Mouse (Mus musculus): ENCODE measurements around the gene Cacna1i. TPM values are rescaled to one million over a fixed set of nuclear protein-coding genes. Genes with fewer than 3 reads are reported as not detected.

Gene Cacna1i
- total RNA-seq, 2 experiments from 2014 or later, result not detected

GRCm38 (mm10) chr15:80325756-80326155 lies 38.7 kb downstream of the Cacna1i start:
- ATAC-seq (replicated peaks; ENCODE audit: low FRiP score, poor library complexity, severe bottlenecking), result no peak

GRCm38 (mm10) chr15:80326947-80327346 lies 39.9 kb downstream of the Cacna1i start:
- no peak for ATAC-seq (replicated peaks; ENCODE audit: low FRiP score, poor library complexity, severe bottlenecking)

- ATAC-seq (replicated peaks; ENCODE audit: low FRiP score, poor library complexity, severe bottlenecking), result no peak
Measured at GRCm38 (mm10) chr15:80327743-80328540, 40.9 kb downstream of the Cacna1i start.

GRCm38 (mm10) chr15:80330276-80330675 lies 43.2 kb downstream of the Cacna1i start:
- ATAC-seq (replicated peaks; ENCODE audit: low FRiP score, poor library complexity, severe bottlenecking), result no peak

GRCm38 (mm10) chr15:80334766-80335165 lies 47.7 kb downstream of the Cacna1i start:
- ATAC-seq (replicated peaks; ENCODE audit: low FRiP score, poor library complexity, severe bottlenecking), result no peak

GRCm38 (mm10) chr15:80335196-80335595 lies 48.2 kb downstream of the Cacna1i start:
- no peak for ATAC-seq (replicated peaks; ENCODE audit: low FRiP score, poor library complexity, severe bottlenecking)

GRCm38 (mm10) chr15:80340348-80340747 lies 53.3 kb downstream of the Cacna1i start:
- 0 out of 2 replicates have a peak, but pooled peaks have one; percentile 41 for ATAC-seq (replicated peaks; ENCODE audit: low FRiP score, poor library complexity, severe bottlenecking)

GRCm38 (mm10) chr15:80342394-80342793 lies 55.4 kb downstream of the Cacna1i start:
- ATAC-seq (replicated peaks; ENCODE audit: low FRiP score, poor library complexity, severe bottlenecking), result no peak

- no peak for ATAC-seq (replicated peaks; ENCODE audit: low FRiP score, poor library complexity, severe bottlenecking)
Measured at GRCm38 (mm10) chr15:80343031-80343430, 56.0 kb downstream of the Cacna1i start.

- ATAC-seq (replicated peaks; ENCODE audit: low FRiP score, poor library complexity, severe bottlenecking), result no peak
Measured at GRCm38 (mm10) chr15:80343731-80344130, 56.7 kb downstream of the Cacna1i start.

- no peak for ATAC-seq (replicated peaks; ENCODE audit: low FRiP score, poor library complexity, severe bottlenecking)
Measured at GRCm38 (mm10) chr15:80346510-80346909, 59.5 kb downstream of the Cacna1i start.

- 0 out of 2 replicates have a peak, but pooled peaks have one; percentile 16 for ATAC-seq (replicated peaks; ENCODE audit: low FRiP score, poor library complexity, severe bottlenecking)
Measured at GRCm38 (mm10) chr15:80350431-80350830, 63.4 kb downstream of the Cacna1i start.

- no peak for ATAC-seq (replicated peaks; ENCODE audit: low FRiP score, poor library complexity, severe bottlenecking)
Measured at GRCm38 (mm10) chr15:80358798-80359197, 71.8 kb downstream of the Cacna1i start.

GRCm38 (mm10) chr15:80361780-80362508 lies 74.9 kb downstream of the Cacna1i start:
- no peak for ATAC-seq (replicated peaks; ENCODE audit: low FRiP score, poor library complexity, severe bottlenecking)

GRCm38 (mm10) chr15:80362509-80363172 lies 75.6 kb downstream of the Cacna1i start:
- no peak for ATAC-seq (replicated peaks; ENCODE audit: low FRiP score, poor library complexity, severe bottlenecking)

- ATAC-seq (replicated peaks; ENCODE audit: low FRiP score, poor library complexity, severe bottlenecking), result no peak
Measured at GRCm38 (mm10) chr15:80363821-80364715, 77.0 kb downstream of the Cacna1i start.

GRCm38 (mm10) chr15:80366899-80367298 lies 79.9 kb downstream of the Cacna1i start:
- ATAC-seq (replicated peaks; ENCODE audit: low FRiP score, poor library complexity, severe bottlenecking), result no peak

GRCm38 (mm10) chr15:80373219-80373964 lies 86.4 kb downstream of the Cacna1i start:
- ATAC-seq (replicated peaks; ENCODE audit: low FRiP score, poor library complexity, severe bottlenecking), result no peak

GRCm38 (mm10) chr15:80374854-80375253 lies 87.8 kb downstream of the Cacna1i start:
- ATAC-seq (replicated peaks; ENCODE audit: low FRiP score, poor library complexity, severe bottlenecking), result no peak

All from erythroid progenitor cell, adult 5-6 weeks (primary cell).